Mouse (Mus musculus): ENCODE results near the gene Chmp2a.

Gene Chmp2a

DNA sequence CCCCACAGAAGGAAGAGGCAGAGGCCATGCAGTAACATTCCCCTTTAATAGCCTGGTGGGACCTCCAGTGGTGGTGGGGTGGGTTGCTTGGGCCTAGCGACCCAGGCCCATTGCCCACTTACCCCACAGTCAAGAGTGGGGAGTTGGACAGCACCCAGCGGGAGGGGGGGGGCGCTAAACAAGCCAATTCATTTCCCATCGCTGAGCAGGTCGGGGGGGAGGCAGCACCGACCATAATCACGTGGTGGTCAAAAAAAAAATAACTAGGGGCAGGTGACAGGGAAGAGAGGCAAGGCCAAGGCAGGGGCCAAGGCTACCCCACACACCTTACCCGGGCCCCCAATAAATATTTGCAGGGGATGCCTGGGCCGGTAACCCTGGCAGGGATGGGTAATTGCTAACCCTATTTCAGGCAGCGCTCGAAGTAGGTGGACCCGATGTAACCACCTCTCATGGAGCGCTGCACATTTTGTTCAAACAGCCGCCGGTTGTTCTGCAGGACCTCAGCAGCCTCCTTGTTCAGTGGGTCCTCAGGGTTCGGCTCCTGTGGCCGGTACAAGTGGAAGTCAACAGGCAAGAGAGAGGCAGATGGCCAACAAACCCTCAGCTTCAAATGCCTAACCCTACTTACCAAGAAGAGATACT lies 726 bp upstream of the Chmp2a start:
- DNase-seq (ENCODE audit: inconsistent age in 2 of 2, low spot score in 1 of 2), result peak in 1 of 2 experiments; percentile 48

DNA sequence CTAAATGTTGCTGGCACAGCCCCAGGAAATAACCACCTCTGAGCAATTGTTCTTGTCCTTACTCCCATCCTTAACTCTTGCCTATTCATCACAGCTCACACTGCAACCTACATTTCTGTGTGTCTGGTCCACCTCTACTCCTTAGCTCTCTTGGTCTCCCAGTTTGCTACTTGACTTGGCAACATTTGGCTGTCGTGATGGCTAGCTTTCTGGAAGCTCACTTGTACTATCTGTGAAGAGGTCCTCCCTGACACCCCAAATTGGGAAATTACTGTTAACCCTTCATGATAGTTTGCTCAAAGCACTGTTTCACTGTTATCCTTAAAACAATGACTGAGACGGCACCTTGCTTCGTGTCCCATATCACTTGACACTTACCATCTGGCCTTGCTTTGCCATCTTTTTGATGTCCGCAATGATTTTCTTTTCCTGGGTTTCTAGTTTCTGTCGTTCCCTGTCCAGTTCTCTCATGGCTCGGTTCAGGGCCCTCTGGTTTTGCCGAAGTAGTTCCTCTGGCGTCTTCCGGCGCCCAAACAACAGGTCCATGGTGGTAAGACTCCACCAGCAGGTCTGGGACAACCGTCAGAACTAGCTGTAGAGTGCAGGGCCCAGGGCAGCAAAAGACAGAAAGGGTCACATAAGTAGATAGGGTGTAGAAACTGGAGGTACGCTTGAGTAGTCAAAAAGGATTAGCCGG lies 1.0 kb downstream of the Chmp2a start:
- peak; percentile 37 to 48 for DNase-seq (ENCODE audit: inconsistent age in 2 of 2, low spot score in 1 of 2)

GRCm38 (mm10) chr7:13032541-13032940 lies 2.1 kb downstream of the Chmp2a start:
- DNase-seq (ENCODE audit: inconsistent age in 2 of 2, low spot score in 1 of 2), result peak in 1 of 2 experiments; percentile 40

DNA sequence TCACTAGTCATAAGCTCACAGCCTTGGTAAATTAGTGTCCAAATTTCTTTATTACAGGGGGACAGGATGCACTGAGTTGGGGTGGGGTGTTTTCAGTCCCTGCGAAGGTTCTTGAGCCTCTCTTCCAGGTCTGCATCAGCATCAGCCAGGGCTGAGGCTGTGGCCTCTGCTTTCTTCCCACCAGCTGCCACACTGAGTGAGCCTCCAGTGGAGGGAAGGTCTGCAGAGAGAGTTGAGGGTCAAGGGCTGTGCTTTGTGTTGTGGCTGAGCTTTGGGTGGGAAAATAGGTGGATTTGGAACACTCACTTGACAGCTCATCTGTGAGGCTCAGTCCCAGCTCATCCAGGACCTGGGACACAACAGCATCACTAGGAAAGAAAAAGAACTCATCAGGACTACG lies 2.6 kb downstream of the Chmp2a start:
- DNase-seq (ENCODE audit: inconsistent age in 2 of 2, low spot score in 1 of 2), result no peak

GRCm38 (mm10) chr7:13031069-13031468 lies 3.5 kb downstream of the Chmp2a start:
- DNase-seq (ENCODE audit: inconsistent age in 2 of 2, low spot score in 1 of 2), result peak in 1 of 2 experiments; percentile 69

- no peak for DNase-seq (ENCODE audit: inconsistent age in 2 of 2, low spot score in 1 of 2)
Measured at GRCm38 (mm10) chr7:13028986-13029385, 5.6 kb downstream of the Chmp2a start.

GRCm38 (mm10) chr7:13025511-13026112 lies 9.0 kb downstream of the Chmp2a start:
- DNase-seq (ENCODE audit: inconsistent age in 2 of 2, low spot score in 1 of 2), result peak in 1 of 2 experiments; percentile 50

- DNase-seq (ENCODE audit: inconsistent age in 2 of 2, low spot score in 1 of 2), result peak; percentile 86 to 93
Measured at GRCm38 (mm10) chr7:13024805-13025204, 9.8 kb downstream of the Chmp2a start.

GRCm38 (mm10) chr7:13023928-13024731 lies 10.5 kb downstream of the Chmp2a start:
- peak; percentile 95 to 99 for DNase-seq (ENCODE audit: inconsistent age in 2 of 2, low spot score in 1 of 2)

- DNase-seq (ENCODE audit: inconsistent age in 2 of 2, low spot score in 1 of 2), result peak; percentile 84 to 89
Measured at GRCm38 (mm10) chr7:13022773-13023535, 11.7 kb downstream of the Chmp2a start.

DNA sequence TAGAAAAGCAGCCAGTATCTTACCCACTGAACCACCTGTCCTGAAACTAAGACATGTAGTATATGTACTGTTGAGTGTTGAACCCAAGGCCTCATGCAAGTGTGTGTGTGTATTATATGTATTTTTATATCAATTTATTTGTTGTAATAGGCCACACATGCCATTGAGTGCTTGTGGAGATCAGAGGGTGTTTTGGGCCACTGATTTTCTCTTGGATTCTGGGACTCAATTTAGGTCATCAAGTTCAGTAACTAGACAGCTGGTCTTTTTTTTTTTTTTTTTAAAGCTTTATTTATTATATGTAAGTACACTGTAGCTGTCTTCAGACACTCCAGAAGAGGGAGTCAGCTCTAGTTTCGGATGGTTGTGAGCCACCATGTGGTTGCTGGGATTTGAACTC lies 19.4 kb downstream of the Chmp2a start:
- no peak for DNase-seq (ENCODE audit: inconsistent age in 2 of 2, low spot score in 1 of 2)

- no peak for DNase-seq (ENCODE audit: inconsistent age in 2 of 2, low spot score in 1 of 2)
Measured at GRCm38 (mm10) chr7:13014275-13014839, 20.2 kb downstream of the Chmp2a start.

- DNase-seq (ENCODE audit: inconsistent age in 2 of 2, low spot score in 1 of 2), result no peak
Measured at GRCm38 (mm10) chr7:13013671-13014070, 20.9 kb downstream of the Chmp2a start.

DNA sequence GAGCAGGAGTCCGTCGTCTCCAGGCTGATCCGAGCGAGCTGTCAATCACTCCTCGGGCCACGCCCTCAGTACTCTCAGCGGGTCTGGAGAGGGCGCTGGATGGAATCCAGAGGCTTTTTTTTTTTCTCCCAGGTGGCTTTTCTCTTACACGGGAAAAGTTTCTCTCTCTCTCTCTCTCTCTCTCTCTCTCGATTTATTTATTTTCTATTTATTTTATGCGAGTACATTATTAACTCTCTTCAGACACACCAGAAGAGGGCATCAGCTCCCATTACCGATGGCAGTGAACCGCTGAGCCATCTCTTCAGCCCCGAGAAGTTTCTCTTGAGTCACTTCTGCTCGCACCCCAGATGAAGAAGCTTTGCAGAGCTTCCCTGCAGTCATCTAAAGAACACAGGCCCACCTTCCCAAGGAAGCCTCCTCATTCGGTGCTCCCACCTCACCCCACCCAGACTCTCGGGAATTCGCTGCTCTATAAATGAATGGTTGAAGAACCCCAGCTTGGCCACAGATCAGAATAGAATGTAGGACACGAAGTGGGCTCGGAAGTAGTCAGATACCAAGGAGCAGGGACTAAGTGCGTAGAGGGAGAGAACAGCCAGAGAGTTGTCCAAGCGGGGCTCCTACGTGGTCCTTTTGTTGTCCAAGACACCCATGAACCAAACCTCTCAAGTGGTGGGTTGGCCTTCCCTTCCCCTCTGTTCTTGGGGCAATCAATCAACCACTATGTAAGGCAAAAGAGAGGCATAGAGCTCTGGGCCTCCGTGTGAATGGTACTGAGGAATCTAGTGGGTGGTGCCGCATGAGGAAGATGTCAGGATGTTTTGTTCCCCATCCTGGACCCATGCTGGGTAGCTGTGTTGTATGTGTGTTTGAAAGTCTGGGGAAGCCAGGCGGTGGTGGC lies 24.4 kb downstream of the Chmp2a start, which contains the start of gene Zbtb45:
Gene Zbtb45, minus strand, starts transcription at position 30 of the 904 bp plus-strand sequence.
- DNase-seq (ENCODE audit: inconsistent age in 2 of 2, low spot score in 1 of 2), result peak in 1 of 2 experiments; percentile 37

GRCm38 (mm10) chr7:13009143-13010004 lies 25.2 kb downstream of the Chmp2a start:
- DNase-seq (ENCODE audit: inconsistent age in 2 of 2, low spot score in 1 of 2), result peak; percentile 94 to 98

DNA sequence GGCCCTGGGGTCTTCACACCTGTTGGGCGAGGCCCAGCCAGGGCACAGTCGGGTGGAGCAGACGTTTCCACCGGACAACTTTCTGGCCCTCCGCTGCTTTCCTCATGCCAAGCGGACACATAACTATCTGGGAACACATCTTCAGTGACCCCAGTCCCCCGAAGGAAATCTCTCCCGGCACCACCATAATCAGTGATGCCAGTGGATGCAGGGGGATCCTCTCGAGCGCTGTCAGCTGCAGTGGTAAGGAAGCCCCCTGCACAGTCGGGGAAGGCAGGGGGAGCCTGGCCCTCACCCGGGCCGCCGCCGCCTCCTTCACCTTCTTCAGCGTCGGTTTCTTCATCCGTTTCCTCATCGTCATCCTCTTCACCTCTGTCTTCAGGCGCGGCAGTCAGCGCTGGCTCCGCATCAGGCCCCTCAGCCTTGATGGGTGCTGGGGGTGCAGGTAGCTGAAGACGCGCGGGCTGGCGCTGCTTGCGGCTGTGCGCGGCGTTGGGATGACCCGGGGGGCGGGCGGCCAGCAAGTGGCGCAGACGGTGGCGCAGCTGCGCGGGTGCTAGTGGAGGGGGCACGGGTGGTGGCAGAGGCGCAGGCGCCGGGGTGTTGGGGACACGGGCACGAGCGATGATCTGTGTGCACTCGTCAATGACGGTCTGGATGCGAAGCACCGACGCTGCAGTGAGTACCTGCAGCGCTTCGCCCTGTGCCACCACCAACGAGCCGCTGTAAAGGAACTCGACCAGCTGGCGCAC lies 27.1 kb downstream of the Chmp2a start:
- DNase-seq (ENCODE audit: inconsistent age in 2 of 2, low spot score in 1 of 2), result peak in 1 of 2 experiments; percentile 35

DNA sequence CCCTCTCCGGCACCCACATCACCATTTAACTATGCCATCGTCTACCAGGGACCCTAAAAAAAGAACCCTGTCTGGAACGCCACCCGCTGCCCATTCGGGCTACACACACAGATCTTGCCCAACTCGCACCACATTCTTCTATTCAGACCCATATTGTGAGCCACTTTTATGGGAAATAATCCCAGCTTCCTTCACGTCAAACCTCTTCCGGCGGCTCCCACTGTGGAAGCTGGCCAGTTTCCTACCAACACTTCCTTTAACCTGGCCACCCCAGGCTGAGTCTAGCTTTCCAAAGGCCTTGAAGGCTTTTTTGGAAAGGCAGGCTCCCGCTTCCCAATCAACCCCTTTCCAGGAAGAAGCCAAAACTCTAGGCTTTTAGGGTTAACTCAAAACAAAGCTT lies 28.1 kb downstream of the Chmp2a start:
- no peak for DNase-seq (ENCODE audit: inconsistent age in 2 of 2, low spot score in 1 of 2)

Measured in adrenal gland, adult (tissue).